Mouse (Mus musculus) erythroblast, embryonic 14.5 days (primary cell): ENCODE data around the gene Arf6. TPM values are rescaled to one million over a fixed set of nuclear protein-coding genes. Genes with fewer than 3 reads are reported as not detected.
A peak's percentile ranks its signal among the peaks of the same experiment; 100 is the strongest.
"Not testable (repeated sequence)": the region's sequence is repeated elsewhere in the genome, so short reads cannot be mapped to it uniquely, and the experiment has no call there.

Experiments
- H3K27me3 ChIP-seq: 2 replicates; pipeline ENCODE4 v1.6.1; 2012; ENCODE audit warnings: inconsistent platforms; ENCODE audit not compliant: control insufficient read depth
- H3K36me3 ChIP-seq: 2 replicates; pipeline ENCODE4 v1.6.1; 2012; ENCODE audit warnings: mild to moderate bottlenecking, inconsistent platforms; ENCODE audit not compliant: control insufficient read depth
- H3K4me1 ChIP-seq: 2 replicates; pipeline ENCODE4 v1.6.1; 2012; ENCODE audit warnings: inconsistent platforms; ENCODE audit not compliant: control insufficient read depth
- H3K4me3 ChIP-seq: replicated peaks from 2 replicates; pipeline ENCODE3; 2012; ENCODE audit warnings: moderate library complexity, mild to moderate bottlenecking, inconsistent platforms
- H3K9me3 ChIP-seq: 2 replicates; pipeline ENCODE4 v1.6.1; 2012; ENCODE audit warnings: low read length, inconsistent platforms, mixed read lengths; ENCODE audit not compliant: control insufficient read depth
- GATA1 ChIP-seq: IDR thresholded peaks from 2 replicates; pipeline ENCODE4 v1.6.1; 2012; ENCODE audit warnings: low read length, inconsistent platforms, mixed read lengths
- TAL1 ChIP-seq: IDR thresholded peaks from 3 replicates; pipeline ENCODE4 v1.6.1; 2012; ENCODE audit warnings: low read length, inconsistent platforms, mixed read lengths
- polyA plus RNA-seq: library from polyadenylated mRNA; stranded (reverse); fragments of >175 nt; gene quantifications from 2 replicates; pipeline ENCODE4 v1.2.3, GENCODE M21; 2012

Arf6 gene
- polyA plus RNA-seq, 1 experiment: 24.7 TPM

DNA sequence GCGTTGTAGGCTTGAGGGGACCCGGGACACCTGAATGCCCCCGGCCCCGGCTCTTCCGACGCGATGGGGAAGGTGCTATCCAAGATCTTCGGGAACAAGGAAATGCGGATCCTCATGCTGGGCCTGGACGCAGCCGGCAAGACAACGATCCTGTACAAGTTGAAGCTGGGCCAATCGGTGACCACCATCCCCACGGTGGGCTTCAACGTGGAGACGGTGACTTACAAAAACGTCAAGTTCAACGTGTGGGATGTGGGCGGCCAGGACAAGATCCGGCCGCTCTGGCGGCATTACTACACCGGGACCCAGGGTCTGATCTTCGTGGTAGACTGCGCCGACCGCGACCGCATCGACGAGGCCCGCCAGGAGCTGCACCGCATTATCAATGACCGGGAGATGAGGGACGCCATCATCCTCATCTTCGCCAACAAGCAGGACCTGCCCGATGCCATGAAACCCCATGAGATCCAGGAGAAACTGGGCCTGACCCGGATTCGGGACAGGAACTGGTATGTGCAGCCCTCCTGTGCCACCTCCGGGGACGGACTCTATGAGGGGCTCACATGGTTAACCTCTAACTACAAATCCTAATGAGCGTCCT lies 881 bp downstream of the Arf6 start:
- H3K9me3 ChIP-seq: no peaks in the 10 kb centered on the region
- H3K27me3 ChIP-seq: no peaks in the 10 kb centered on the region
- H3K4me1 ChIP-seq: peaks cover 41% of the 10 kb centered on the region
- peaks cover 50% of the 10 kb centered on the region for H3K36me3 ChIP-seq
- peak overlapping the region; percentile 79 for H3K4me3 ChIP-seq
- TF ChIP-seq TAL1: no peak
- TF ChIP-seq GATA1: no peak

DNA sequence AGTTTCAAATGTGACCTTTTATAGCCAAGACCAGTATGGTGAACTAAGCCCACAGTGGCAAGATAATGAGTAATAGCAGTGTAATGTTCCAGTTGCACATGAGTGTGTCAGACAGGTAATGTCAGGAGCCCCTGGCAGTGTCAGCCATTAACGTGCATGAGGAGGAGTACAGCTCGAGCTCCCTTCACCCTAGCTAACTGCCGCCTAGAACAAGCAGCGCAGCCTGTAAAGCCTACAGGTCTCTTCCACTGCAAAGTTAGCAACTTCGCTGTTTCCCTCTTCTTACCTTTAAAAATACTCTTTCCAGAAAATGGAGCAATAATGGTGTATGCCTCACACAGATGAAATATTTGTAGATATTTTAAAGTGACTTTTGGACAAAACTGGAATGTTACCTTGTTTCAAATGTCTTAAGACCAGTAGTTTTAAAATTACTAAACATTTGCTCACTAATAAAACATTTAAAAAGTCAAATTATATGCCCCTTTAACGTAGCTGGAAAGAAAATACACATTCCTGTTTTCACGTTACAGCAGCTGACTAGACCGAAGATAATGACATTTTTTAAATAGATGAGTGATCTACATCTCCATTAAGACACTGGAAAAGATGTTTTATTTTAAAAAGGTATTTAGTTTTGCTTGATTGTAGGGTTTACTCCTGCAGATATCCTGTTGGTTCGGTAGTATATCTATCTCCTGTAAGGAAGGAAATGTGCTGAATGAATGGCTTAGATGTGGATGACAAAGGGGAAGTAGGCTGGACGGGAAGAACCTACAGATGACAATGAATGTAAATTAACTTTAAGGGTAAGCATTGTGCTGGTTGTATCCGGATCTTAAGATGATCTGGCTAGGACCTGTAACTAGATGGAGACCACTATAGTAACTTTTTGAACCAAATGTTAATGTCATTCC lies 2.2 kb downstream of the Arf6 start:
- Histone ChIP-seq H3K4me1 (peaks cover 46% of the 10 kb centered on the region), H3K4me3 (peak overlapping the region; percentile 79), H3K36me3 (peaks cover 63% of the 10 kb centered on the region), H3K9me3 (no peaks in the 10 kb centered on the region), H3K27me3 (no peaks in the 10 kb centered on the region)
- TF ChIP-seq TAL1 (no peak), GATA1 (no peak)

DNA sequence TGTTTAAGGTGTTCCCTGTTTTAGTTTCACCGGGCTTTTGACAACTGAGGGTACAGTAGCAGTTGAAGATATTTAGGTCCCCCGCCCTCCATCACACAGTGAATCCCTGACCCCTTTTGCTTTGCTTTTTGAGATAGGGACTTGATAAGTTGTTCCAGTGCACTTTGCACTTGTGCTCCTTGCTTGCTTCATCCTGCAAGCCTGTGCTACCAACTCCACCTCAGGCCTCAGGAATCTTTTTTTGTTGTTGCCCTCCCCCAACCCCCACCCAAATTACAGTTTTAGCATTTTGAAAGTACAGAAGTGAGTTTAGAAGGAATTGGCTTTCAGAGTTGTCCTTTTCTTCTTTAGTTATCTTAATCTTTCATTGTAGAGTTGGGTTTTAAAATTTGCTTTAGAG lies 4.2 kb downstream of the Arf6 start:
- Histone ChIP-seq H3K36me3 (peaks cover 80% of the 10 kb centered on the region), H3K4me3 (peak overlapping the region; percentile 10)

DNA sequence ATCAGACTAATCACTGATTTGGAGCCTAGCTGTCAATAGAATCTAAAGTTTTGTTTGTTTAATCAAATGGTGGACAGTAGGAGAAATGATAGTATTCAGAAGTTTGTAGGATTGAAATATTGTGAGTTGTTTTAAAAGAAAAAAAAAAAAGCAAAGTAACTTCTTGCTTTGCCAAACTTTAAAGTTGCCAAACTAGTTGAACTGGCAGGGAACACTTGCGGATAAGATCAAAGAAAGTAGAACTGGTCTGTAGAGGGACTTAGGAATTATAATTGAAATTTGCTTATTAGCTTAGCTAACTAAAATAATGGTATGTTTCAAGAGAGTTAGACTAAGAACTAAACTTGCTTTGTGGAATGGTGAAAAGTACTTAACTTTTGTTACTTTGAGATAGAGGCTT lies 5.2 kb downstream of the Arf6 start:
- H3K27me3 ChIP-seq: no peaks in the 10 kb centered on the region
- H3K36me3 ChIP-seq: peaks cover 90% of the 10 kb centered on the region
- peaks cover 40% of the 10 kb centered on the region for H3K4me1 ChIP-seq
- no peak overlapping the region for H3K4me3 ChIP-seq
- TF ChIP-seq TAL1 (no peak), GATA1 (no peak)
- no peaks in the 10 kb centered on the region for H3K9me3 ChIP-seq

More for the DNA sequence above, 4.2 kb downstream of the Arf6 start:
- H3K4me1 ChIP-seq: peaks cover 37% of the 10 kb centered on the region
- no peaks in the 10 kb centered on the region for H3K9me3 ChIP-seq
- TF ChIP-seq GATA1 (no peak), TAL1 (no peak)
- no peaks in the 10 kb centered on the region for H3K27me3 ChIP-seq

DNA sequence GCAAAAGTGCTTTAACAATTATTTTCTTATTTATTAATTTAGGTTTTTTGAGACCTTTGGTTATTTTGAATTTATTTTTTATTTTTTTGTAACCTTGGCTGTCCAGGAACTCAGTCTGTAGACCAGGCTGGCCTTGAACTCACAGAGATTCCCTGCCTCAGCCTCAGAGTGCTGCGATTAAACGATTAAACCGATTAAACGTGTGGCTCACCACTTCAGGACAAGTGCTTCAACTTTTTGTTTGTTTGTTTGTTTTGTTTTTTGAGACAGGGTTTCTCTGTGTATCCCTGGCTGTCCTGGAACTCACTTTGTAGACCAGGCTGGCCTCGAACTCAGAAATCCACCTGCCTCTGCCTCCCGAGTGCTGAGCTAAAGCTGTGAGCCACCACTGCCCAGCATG lies 5.7 kb downstream of the Arf6 start:
- H3K27me3 ChIP-seq, H3K4me3 ChIP-seq, H3K9me3 ChIP-seq: not testable (repeated sequence)
- Histone ChIP-seq H3K36me3 (peaks cover 90% of the 10 kb centered on the region), H3K4me1 (peaks cover 44% of the 10 kb centered on the region)

DNA sequence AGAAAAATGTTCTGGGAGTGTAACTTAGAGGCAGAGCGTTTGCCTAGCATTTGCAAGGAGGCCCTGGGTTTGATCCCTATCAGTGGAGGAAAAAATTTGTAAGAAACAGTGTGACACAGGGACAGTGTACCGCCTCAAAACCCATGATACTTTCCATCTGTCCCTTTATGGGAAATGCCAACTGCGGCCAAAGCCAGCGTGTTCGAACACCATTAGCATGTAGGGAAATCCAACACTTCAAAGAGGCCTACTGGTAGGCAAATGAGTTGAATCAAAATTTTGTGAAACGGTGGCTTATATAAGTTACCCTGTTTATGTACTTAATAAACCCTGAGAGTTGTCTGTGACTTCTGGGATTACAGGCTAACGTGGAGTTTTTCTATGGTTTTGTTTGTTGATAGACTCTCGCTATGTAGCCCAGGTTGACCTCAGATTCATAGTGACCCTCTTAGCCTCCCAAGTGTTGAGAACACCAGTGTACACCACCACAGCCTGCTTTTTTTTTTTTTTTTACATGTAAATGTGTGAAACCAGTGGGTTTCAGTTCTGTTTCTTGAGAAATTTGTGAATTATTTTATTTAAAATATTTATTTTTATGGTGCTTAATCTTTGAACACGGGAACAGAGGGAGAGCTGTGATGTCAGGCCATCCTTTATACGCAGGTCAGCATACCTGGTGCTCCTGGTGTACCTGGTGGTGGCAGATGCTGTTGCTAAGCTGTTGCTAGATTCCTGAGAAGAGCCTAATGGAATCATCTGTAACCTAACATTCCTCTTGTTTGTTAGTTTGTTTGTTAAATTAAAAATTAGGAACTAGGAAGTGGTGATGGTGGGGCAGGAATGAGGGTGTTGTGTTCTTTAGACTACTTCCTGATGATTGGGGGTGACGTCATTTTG lies 6.9 kb downstream of the Arf6 start:
- TF ChIP-seq TAL1 (no peak), GATA1 (no peak)
- Histone ChIP-seq H3K4me1 (peaks cover 50% of the 10 kb centered on the region), H3K36me3 (peaks cover 78% of the 10 kb centered on the region), H3K9me3 (no peaks in the 10 kb centered on the region), H3K27me3 (no peaks in the 10 kb centered on the region), H3K4me3 (no peak overlapping the region)

DNA sequence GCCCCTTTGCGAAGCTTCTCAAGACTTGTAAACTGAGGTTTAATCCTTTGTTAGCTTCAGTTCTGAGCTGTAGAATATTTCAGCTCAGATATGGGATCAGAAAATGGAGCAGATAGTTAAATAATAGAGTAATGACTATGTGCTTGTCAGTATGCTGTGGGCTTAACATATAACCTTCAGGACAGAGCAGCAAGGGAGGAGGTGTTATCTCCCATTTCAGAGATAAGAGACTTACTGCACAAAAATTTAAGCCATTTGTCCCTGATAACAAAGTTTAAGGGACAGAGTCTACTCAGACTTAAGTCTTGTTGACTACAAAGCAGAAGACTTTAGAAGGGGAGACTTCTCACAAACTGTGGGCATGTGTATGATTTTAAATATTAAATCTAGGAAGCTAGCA lies 10.9 kb downstream of the Arf6 start:
- peaks cover 40% of the 10 kb centered on the region for H3K36me3 ChIP-seq
- no peaks in the 10 kb centered on the region for H3K27me3 ChIP-seq
- H3K4me1 ChIP-seq: peaks cover 27% of the 10 kb centered on the region
- no peak for TF ChIP-seq TAL1
- TF ChIP-seq GATA1: no peak
- H3K9me3 ChIP-seq: no peaks in the 10 kb centered on the region
- no peak overlapping the region for H3K4me3 ChIP-seq

DNA sequence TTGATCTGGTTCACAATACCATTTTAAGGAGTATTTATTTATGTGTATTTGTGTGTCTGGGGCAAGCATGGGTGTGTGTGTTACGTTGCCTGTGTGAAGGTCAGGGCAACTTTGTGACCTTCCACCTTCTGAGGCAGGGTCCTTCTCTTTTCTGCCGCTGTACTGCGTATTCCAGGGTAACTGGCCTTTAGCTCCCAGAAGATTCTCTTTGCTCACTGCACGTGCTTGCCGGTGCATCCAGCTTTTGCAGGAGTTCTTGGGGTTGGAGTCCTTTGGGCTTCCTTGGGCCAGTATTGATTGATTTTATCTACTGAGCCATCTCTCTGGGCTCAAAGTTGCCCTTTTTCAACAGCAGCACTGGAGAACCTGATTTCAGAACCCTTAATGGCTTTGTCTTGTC lies 12.7 kb downstream of the Arf6 start:
- peaks cover 20% of the 10 kb centered on the region for H3K4me1 ChIP-seq
- peaks cover 23% of the 10 kb centered on the region for H3K36me3 ChIP-seq
- H3K27me3 ChIP-seq: no peaks in the 10 kb centered on the region
- TF ChIP-seq GATA1 (no peak), TAL1 (no peak)
- no peaks in the 10 kb centered on the region for H3K9me3 ChIP-seq
- H3K4me3 ChIP-seq: no peak overlapping the region
